Mouse (Mus musculus): ENCODE data around the gene Nme1. TPM values are rescaled to one million over a fixed set of nuclear protein-coding genes. Genes with fewer than 3 reads are reported as not detected.

Nme1 gene
- 100 to 1,000 TPM in 1 of 2 experiments, 10 to 100 TPM in 1; 95.5 to 111 TPM for polyA plus RNA-seq (2017; shearing (Covaris generic))

DNA sequence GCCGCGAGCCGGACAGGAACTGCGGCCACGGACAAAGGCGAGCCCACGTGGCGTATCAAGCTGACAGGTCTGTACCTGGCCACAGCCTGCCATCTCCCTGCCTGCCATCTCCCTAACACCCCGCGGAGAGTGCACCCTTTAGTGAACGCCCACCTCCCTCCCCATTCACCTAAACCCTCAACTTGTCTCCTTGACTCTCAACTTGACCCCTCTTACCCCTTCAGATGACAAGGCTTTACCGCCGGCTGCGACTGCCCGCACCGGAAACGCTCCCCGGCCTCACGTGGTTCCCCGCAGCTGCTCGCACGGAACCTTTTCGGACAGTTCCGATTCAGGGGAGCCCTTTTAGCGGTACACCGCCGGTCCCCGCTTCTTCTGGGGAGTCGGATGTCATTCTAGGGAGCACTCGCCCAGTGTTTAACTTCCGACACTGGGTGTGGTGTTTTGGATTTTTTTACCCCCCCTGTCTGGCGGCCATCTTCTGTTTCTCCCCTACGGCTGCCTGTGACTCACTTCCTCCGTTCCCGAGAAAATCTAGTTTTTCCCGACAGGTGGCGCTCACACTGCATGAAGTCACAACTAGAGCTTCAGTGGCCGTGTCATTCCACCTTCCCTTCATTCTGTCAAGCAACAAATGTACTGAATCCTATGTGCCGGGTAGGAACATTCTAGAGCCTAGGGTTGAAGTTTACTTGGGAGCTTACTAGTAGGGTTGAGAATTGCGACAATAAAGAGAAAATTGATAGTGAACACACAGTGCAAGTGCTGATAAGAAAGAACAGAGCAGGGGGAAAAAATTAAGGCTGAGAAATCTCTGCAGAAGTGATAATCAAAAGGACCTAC is at the start of gene Nme1, which contains the start of gene Gm20390:
Gene Nme1 (minus strand): TSS at position 517 of the 843 bp plus-strand sequence.
Gene Gm20390 (minus strand): TSS at position 289 of the 843 bp plus-strand sequence.

DNA sequence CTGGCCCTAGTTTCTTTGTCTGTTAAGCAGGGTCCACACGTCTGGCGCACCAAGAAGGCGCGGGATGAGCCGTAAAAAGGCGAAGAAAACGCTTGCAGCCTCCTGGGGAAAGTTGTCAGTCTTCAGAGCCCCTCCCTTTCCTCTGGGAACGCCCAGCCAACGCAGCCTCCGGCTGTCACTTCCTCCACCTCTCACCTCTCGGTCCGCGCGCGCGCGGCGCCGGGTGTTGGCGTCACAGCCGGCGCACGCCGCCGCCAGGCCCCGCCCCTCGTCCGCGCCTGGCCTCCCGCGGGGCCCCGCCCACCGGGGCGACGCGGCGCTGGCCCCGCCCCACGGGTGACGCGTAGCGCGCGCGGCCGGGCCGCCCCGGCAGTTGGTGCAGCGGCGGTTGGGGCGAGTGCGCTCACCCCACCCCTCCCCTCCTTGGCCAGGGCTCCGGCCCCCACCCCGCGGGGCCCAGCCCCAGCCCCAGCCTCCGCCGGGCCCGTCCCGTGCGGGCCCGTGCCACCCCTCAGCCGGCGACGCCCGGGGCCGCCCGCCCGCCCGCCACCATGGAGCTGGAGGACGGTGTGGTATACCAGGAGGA is 27.5 kb upstream of the Nme1 start, which contains the start of gene Spag9:
Gene Spag9 (plus strand): TSS at position 372 of the 586 bp plus-strand sequence.

DNA sequence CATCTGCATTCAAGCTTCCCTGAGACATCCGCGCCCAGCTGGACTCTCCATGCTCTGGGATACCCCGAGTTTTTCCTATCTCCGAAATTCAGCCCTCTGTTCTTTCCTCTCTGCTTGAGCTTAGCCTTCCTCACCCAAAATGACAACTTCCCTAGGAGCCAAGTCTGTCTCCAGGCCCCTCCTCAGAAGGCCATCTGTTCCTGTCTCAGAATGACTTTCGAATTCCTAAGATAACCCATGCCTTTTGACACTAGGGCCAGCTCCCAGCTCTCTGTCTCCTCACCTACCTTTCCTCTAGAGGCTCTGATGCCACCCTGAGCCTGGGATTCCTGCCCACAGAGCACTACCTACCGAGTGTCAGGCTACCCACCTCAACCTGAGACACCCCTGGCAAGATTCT is 12.2 kb downstream of the Nme1 start, which contains the start of gene Nme2:
Gene Nme2 (minus strand): TSS at position 101 of the 400 bp plus-strand sequence.

Other genes starting within 250 kb of the Nme1 start
- gene Utp18, start 82.8 kb downstream of the Nme1 start, polyA plus RNA-seq (2017; shearing (Covaris generic)): 10 to 100 TPM; 50.5 to 66.6 TPM
- 10 to 100 TPM; 25.0 to 29.0 TPM for gene Mbtd1, start 82.7 kb downstream of the Nme1 start, polyA plus RNA-seq (2017; shearing (Covaris generic))
- 100 to 1,000 TPM; 102 to 119 TPM for gene Nme2, start 12.3 kb downstream of the Nme1 start, polyA plus RNA-seq (2017; shearing (Covaris generic))
- gene Gm20390, start 228 bp downstream of the Nme1 start, polyA plus RNA-seq (2017; shearing (Covaris generic)): 100 to 1,000 TPM; 182 to 239 TPM
- gene Spag9, start 27.6 kb upstream of the Nme1 start, polyA plus RNA-seq (2017; shearing (Covaris generic)): 10 to 100 TPM; 41.8 to 54.4 TPM
- 10 to 100 TPM; 24.7 to 46.7 TPM for gene Tob1, start 242.9 kb upstream of the Nme1 start, polyA plus RNA-seq (2017; shearing (Covaris generic))